Mouse (Mus musculus) MEL (cell line): ENCODE results near the gene Kcnj6. TPM values are rescaled to one million over a fixed set of nuclear protein-coding genes. Genes with fewer than 3 reads are reported as not detected.

ENCODE experiments used
- DNase-seq: peaks from one replicate; pipeline ENCODE4 v3.0.0; 2011; ENCODE audit warnings: low read depth, low spot score
- H3K27ac ChIP-seq: 2 replicates; pipeline ENCODE4 v1.5.1; 2012; ENCODE audit warnings: low read depth, mild to moderate bottlenecking, control low read depth, low read length, moderate library complexity; ENCODE audit not compliant: control insufficient read depth
- H3K27me3 ChIP-seq, 2 experiments: fragments of 150-350 bp in 1 of 2; sonication (generic) in 1 of 2; 2 replicates each; pipeline ENCODE4 v1.6.1; 2012; ENCODE audit warnings: low read length in 2 of 2, mild to moderate bottlenecking in 2 of 2, improper control_type of control experiment in 1 of 2, moderate library complexity in 1 of 2; ENCODE audit not compliant: insufficient read depth in 2 of 2, control insufficient read depth in 1 of 2
- H3K36me3 ChIP-seq, 2 experiments: 2 replicates each; pipeline ENCODE4 v1.6.1; 2012 to 2014; ENCODE audit warnings: low read length in 2 of 2, improper control_type of control experiment in 1 of 2, inconsistent platforms in 1 of 2, mild to moderate bottlenecking in 1 of 2; ENCODE audit not compliant: insufficient read depth in 2 of 2, control insufficient read depth in 1 of 2
- H3K4me1 ChIP-seq, 2 experiments: fragments of 150-350 bp in 1 of 2; sonication (generic) in 1 of 2; 2 replicates each; pipeline ENCODE4 v1.6.1; 2012; ENCODE audit warnings: low read length in 2 of 2, improper control_type of control experiment in 1 of 2, mild to moderate bottlenecking in 1 of 2; ENCODE audit not compliant: insufficient read depth in 2 of 2, control insufficient read depth in 1 of 2
- H3K4me3 ChIP-seq, 2 experiments: fragments of 150-350 bp in 1 of 2; sonication (generic) in 1 of 2; 2 replicates each; pipeline ENCODE4 v1.5.1; 2012; ENCODE audit warnings: low read depth in 2 of 2, low read length in 2 of 2, mild to moderate bottlenecking in 2 of 2, moderate library complexity in 2 of 2, control low read depth in 1 of 2, improper control_type of control experiment in 1 of 2; ENCODE audit not compliant: control insufficient read depth in 1 of 2, insufficient read depth in 1 of 2
- H3K79me2 ChIP-seq: 2 replicates; pipeline ENCODE4 v1.6.1; 2012; ENCODE audit warnings: mild to moderate bottlenecking, low read length, moderate library complexity; ENCODE audit not compliant: control insufficient read depth, poor library complexity, insufficient read depth
- H3K9ac ChIP-seq: 2 replicates; pipeline ENCODE4 v1.6.1; 2012; ENCODE audit warnings: low read depth, mild to moderate bottlenecking, control low read depth, low read length, moderate library complexity; ENCODE audit not compliant: control insufficient read depth, poor library complexity, severe bottlenecking
- H3K9me3 ChIP-seq: fragments of 150-350 bp; sonication (generic); replicated peaks from 2 replicates; pipeline ENCODE4 v1.6.1; 2012; ENCODE audit warnings: mild to moderate bottlenecking, low read length, improper control_type of control experiment, moderate library complexity; ENCODE audit not compliant: insufficient read depth
- BHLHE40 ChIP-seq: IDR thresholded peaks from 2 replicates; pipeline ENCODE4 v1.6.1; 2012; ENCODE audit warnings: low read depth, mild to moderate bottlenecking, inconsistent platforms, low read length, improper control_type of control experiment, borderline replicate concordance
- CTCF ChIP-seq, 3 experiments: IDR thresholded peaks in 2 of 3; conservative IDR thresholded peaks in 1 of 3; 2 replicates each; pipeline ENCODE4 v1.5.1; 2011 to 2012; ENCODE audit warnings: low read length in 3 of 3, low read depth in 2 of 3, mild to moderate bottlenecking in 2 of 3, improper control_type of control experiment in 1 of 3, inconsistent platforms in 1 of 3, mixed read lengths in 1 of 3, moderate library complexity in 1 of 3; ENCODE audit not compliant: control insufficient read depth in 1 of 3, insufficient read depth in 1 of 3, poor library complexity in 1 of 3, severe bottlenecking in 1 of 3
- E2F4 ChIP-seq: IDR thresholded peaks from 2 replicates; pipeline ENCODE4 v1.6.1; 2011; ENCODE audit warnings: low read depth, low read length, improper control_type of control experiment, borderline replicate concordance
- ETS1 ChIP-seq: IDR thresholded peaks from 2 replicates; pipeline ENCODE4 v1.6.1; 2012; ENCODE audit warnings: low read depth, mild to moderate bottlenecking, inconsistent platforms, low read length, improper control_type of control experiment, moderate library complexity
- GABPA ChIP-seq: IDR thresholded peaks from 2 replicates; pipeline ENCODE4 v1.6.1; 2012; ENCODE audit warnings: low read depth, mild to moderate bottlenecking, inconsistent platforms, low read length, improper control_type of control experiment, moderate library complexity
- GATA1 ChIP-seq: IDR thresholded peaks from 2 replicates; pipeline ENCODE4 v1.6.1; 2011; ENCODE audit warnings: low read depth, low read length, improper control_type of control experiment
- HCFC1 ChIP-seq: IDR thresholded peaks from 2 replicates; pipeline ENCODE4 v1.6.1; 2012; ENCODE audit warnings: low read depth, mild to moderate bottlenecking, inconsistent platforms, low read length, improper control_type of control experiment, moderate library complexity
- JUND ChIP-seq: IDR thresholded peaks from 2 replicates; pipeline ENCODE4 v1.6.1; 2011; ENCODE audit warnings: low read depth, mild to moderate bottlenecking, improper control_type of control experiment, low read length
- MAX ChIP-seq: IDR thresholded peaks from 2 replicates; pipeline ENCODE4 v1.6.1; 2011; ENCODE audit warnings: low read length, improper control_type of control experiment
- MAZ ChIP-seq: IDR thresholded peaks from 2 replicates; pipeline ENCODE4 v1.6.1; 2012; ENCODE audit warnings: low read depth, mild to moderate bottlenecking, inconsistent platforms, low read length, improper control_type of control experiment
- MXI1 ChIP-seq: IDR thresholded peaks from 2 replicates; pipeline ENCODE4 v1.6.1; 2011; ENCODE audit warnings: mild to moderate bottlenecking, low read depth, low read length, improper control_type of control experiment
- MYB ChIP-seq: IDR thresholded peaks from 2 replicates; pipeline ENCODE4 v1.6.1; 2011; ENCODE audit warnings: mild to moderate bottlenecking, low read depth, low read length, improper control_type of control experiment
- NELFE ChIP-seq: IDR thresholded peaks from 2 replicates; pipeline ENCODE4 v1.6.1; 2011; ENCODE audit warnings: low read depth, low read length, improper control_type of control experiment
- POLR2A ChIP-seq, 2 experiments: IDR thresholded peaks; 2 replicates each; pipeline ENCODE4 v1.6.1; 2011 to 2012; ENCODE audit warnings: low read length in 2 of 2, mild to moderate bottlenecking in 2 of 2, control low read depth in 1 of 2, improper control_type of control experiment in 1 of 2, low read depth in 1 of 2, moderate library complexity in 1 of 2; ENCODE audit not compliant: control insufficient read depth in 1 of 2, insufficient read depth in 1 of 2, poor library complexity in 1 of 2
- POLR2AphosphoS5 ChIP-seq: IDR thresholded peaks from 2 replicates; pipeline ENCODE4 v1.6.1; 2012; ENCODE audit warnings: low read depth, borderline replicate concordance, mild to moderate bottlenecking, inconsistent platforms, low read length, moderate library complexity, mixed read lengths
- RAD21 ChIP-seq: IDR thresholded peaks from 2 replicates; pipeline ENCODE4 v1.6.1; 2011; ENCODE audit warnings: mild to moderate bottlenecking, low read depth, low read length, improper control_type of control experiment
- RCOR1 ChIP-seq: IDR thresholded peaks from 2 replicates; pipeline ENCODE4 v1.6.1; 2012; ENCODE audit warnings: low read depth, mild to moderate bottlenecking, inconsistent platforms, low read length, improper control_type of control experiment
- SIN3A ChIP-seq: IDR thresholded peaks from 2 replicates; pipeline ENCODE4 v1.6.1; 2012; ENCODE audit warnings: low read length, improper control_type of control experiment, inconsistent platforms
- SMC3 ChIP-seq: IDR thresholded peaks from 2 replicates; pipeline ENCODE4 v1.6.1; 2011; ENCODE audit warnings: low read depth, low read length, improper control_type of control experiment
- UBTF ChIP-seq: IDR thresholded peaks from 2 replicates; pipeline ENCODE4 v1.6.1; 2012; ENCODE audit warnings: low read depth, mild to moderate bottlenecking, inconsistent platforms, low read length, improper control_type of control experiment, moderate library complexity, borderline replicate concordance; ENCODE audit not compliant: insufficient read depth
- ZC3H11A ChIP-seq: IDR thresholded peaks from 2 replicates; pipeline ENCODE4 v1.6.1; 2012; ENCODE audit warnings: low read depth, mild to moderate bottlenecking, inconsistent platforms, low read length, improper control_type of control experiment
- ZNF384 ChIP-seq: IDR thresholded peaks from 2 replicates; pipeline ENCODE4 v1.6.1; 2012; ENCODE audit warnings: low read depth, mild to moderate bottlenecking, inconsistent platforms, low read length, improper control_type of control experiment
- polyA plus RNA-seq, 2 experiments: library from polyadenylated mRNA; stranded (reverse) in 1 of 2; unstranded in 1 of 2; fragments of >175 nt in 1 of 2; fragments of >200 nt in 1 of 2; gene quantifications; 2 replicates each; pipeline versions ENCODE4 v1.2.1 to v1.2.4; 2012; ENCODE audit warnings: low replicate concordance in 2 of 2, low read depth in 1 of 2; ENCODE audit not compliant: insufficient read length in 2 of 2, insufficient read depth in 1 of 2, missing spikeins in 1 of 2
- total RNA-seq: library from RNA; depleted of rRNA; stranded (reverse); fragments of 300-350 nt; gene quantifications from 2 replicates; pipeline ENCODE4 v1.2.3, GENCODE M21; 2012

Kcnj6 gene
- total and polyA plus RNA-seq, 3 experiments, result not detected

GRCm38 (mm10) chr16:94825274-94825673, 172.2 kb downstream of the Kcnj6 start:
- Histone ChIP-seq H3K4me1 (no peaks in the 10 kb centered on the region), H3K79me2 (no peaks in the 10 kb centered on the region), H3K4me3 (no peak overlapping the region), H3K36me3 (no peaks in the 10 kb centered on the region), H3K9ac (no peak overlapping the region), H3K27ac (no peak overlapping the region), H3K9me3 (no peaks in the 10 kb centered on the region), H3K27me3 (no peaks in the 10 kb centered on the region)
- no peak for DNase-seq
- TF ChIP-seq ZNF384, result no peak
- no peak for TF ChIP-seq JUND
- no peak for TF ChIP-seq NELFE
- no peak for TF ChIP-seq SIN3A
- no peak for TF ChIP-seq UBTF
- no peak for TF ChIP-seq CTCF (IDR thresholded peaks at IDR 0.05 in 2 of 3, conservative IDR thresholded peaks at IDR 0.05 in 1 of 3; ENCODE audit: control insufficient read depth in 1 of 3, insufficient read depth in 1 of 3, low read depth in 2 of 3, low read length in 3 of 3, poor library complexity in 1 of 3, severe bottlenecking in 1 of 3)
- no peak for TF ChIP-seq MXI1
- no peak for TF ChIP-seq E2F4
- no peak for TF ChIP-seq RCOR1
- no peak for TF ChIP-seq MAX
- TF ChIP-seq GATA1, result no peak
- TF ChIP-seq BHLHE40, result no peak

GRCm38 (mm10) chr16:94822611-94823010, 174.9 kb downstream of the Kcnj6 start:
- Histone ChIP-seq H3K36me3 (no peaks in the 10 kb centered on the region), H3K27me3 (no peaks in the 10 kb centered on the region), H3K79me2 (no peaks in the 10 kb centered on the region), H3K27ac (no peak overlapping the region), H3K4me3 (no peak overlapping the region), H3K4me1 (no peaks in the 10 kb centered on the region), H3K9me3 (no peaks in the 10 kb centered on the region), H3K9ac (no peak overlapping the region)
- DNase-seq, result no peak
- TF ChIP-seq ZC3H11A, result no peak
- TF ChIP-seq RCOR1, result no peak
- TF ChIP-seq MYB, result no peak
- TF ChIP-seq RAD21, result no peak
- TF ChIP-seq SMC3, result no peak
- TF ChIP-seq CTCF (IDR thresholded peaks at IDR 0.05 in 2 of 3, conservative IDR thresholded peaks at IDR 0.05 in 1 of 3; ENCODE audit: control insufficient read depth in 1 of 3, insufficient read depth in 1 of 3, low read depth in 2 of 3, low read length in 3 of 3, poor library complexity in 1 of 3, severe bottlenecking in 1 of 3), result no peak
- no peak for TF ChIP-seq MAZ
- TF ChIP-seq MXI1, result no peak
- no peak for TF ChIP-seq ZNF384
- TF ChIP-seq POLR2A (IDR thresholded peaks at IDR 0.05; ENCODE audit: control insufficient read depth in 1 of 2, insufficient read depth in 1 of 2, low read depth in 1 of 2, low read length in 2 of 2, poor library complexity in 1 of 2), result no peak
- TF ChIP-seq JUND, result no peak
- no peak for TF ChIP-seq HCFC1
- TF ChIP-seq POLR2AphosphoS5, result no peak
- TF ChIP-seq GATA1, result no peak
- no peak for TF ChIP-seq GABPA
- TF ChIP-seq ETS1, result no peak
